Mouse (Mus musculus) brain, embryonic 14.5 days (tissue): ENCODE data around the gene Atg10. TPM values are rescaled to one million over a fixed set of nuclear protein-coding genes. Genes with fewer than 3 reads are reported as not detected.
"Not testable (repeated sequence)": the region's sequence is repeated elsewhere in the genome, so short reads cannot be mapped to it uniquely, and the experiment has no call there.

Source experiments
- DNase-seq: peaks from one replicate; pipeline ENCODE4 v3.0.0-alpha.2; 2011; ENCODE audit warnings: low read depth
- CTCF ChIP-seq: fragments of 200-500 bp; IDR thresholded peaks from 2 replicates; pipeline ENCODE4 v1.5.1; 2012; ENCODE audit warnings: inconsistent platforms, mild to moderate bottlenecking, moderate library complexity, borderline replicate concordance; ENCODE audit not compliant: insufficient read depth, insufficient read length; ENCODE audit errors: extremely low read depth
- POLR2A ChIP-seq: fragments of 200-500 bp; IDR thresholded peaks from 2 replicates; pipeline ENCODE4 v1.6.1; 2012; ENCODE audit warnings: mild to moderate bottlenecking, inconsistent platforms, borderline replicate concordance; ENCODE audit not compliant: poor library complexity, insufficient read depth, insufficient read length, severe bottlenecking; ENCODE audit errors: extremely low read depth
- polyA plus RNA-seq: library from polyadenylated mRNA; depleted of rRNA; stranded (reverse); fragments of >200 nt; gene quantifications from 2 replicates; pipeline ENCODE4 v1.2.3, GENCODE M21; 2012; rRNA removed

The Atg10 gene
- polyA plus RNA-seq, result 3.6 and 4.9 TPM in 2 replicates

- TF ChIP-seq POLR2A, result peak; percentile 82
- TF ChIP-seq CTCF, result no peak
- peak; percentile 96 for DNase-seq
These were observed at the start of gene Atg10 for GRCm38 (mm10) chr13:91223587-91224437. Gene Atg10 (minus strand): TSS chr13:91223968.

- TF ChIP-seq POLR2A (no peak), CTCF (no peak)
- no peak for DNase-seq
These were observed 28.6 kb upstream of the Atg10 start for GRCm38 (mm10) chr13:91252406-91252805.

GRCm38 (mm10) chr13:91251636-91252035 lies 27.9 kb upstream of the Atg10 start:
- no peak for TF ChIP-seq POLR2A
- no peak for TF ChIP-seq CTCF
- no peak for DNase-seq

- DNase-seq, result not testable (repeated sequence)
These were observed 26.3 kb upstream of the Atg10 start for GRCm38 (mm10) chr13:91250050-91250449.

- no peak for DNase-seq
- TF ChIP-seq POLR2A, result no peak
- no peak for TF ChIP-seq CTCF
These were observed 22.7 kb upstream of the Atg10 start for GRCm38 (mm10) chr13:91246472-91246871.

GRCm38 (mm10) chr13:91237976-91238375 lies 14.2 kb upstream of the Atg10 start:
- TF ChIP-seq CTCF (no peak), POLR2A (no peak)

GRCm38 (mm10) chr13:91236884-91237283 lies 13.1 kb upstream of the Atg10 start:
- TF ChIP-seq POLR2A, result no peak
- no peak for TF ChIP-seq CTCF
- DNase-seq, result no peak

More at GRCm38 (mm10) chr13:91237976-91238375, 14.2 kb upstream of the Atg10 start:
- DNase-seq, result no peak

DNA sequence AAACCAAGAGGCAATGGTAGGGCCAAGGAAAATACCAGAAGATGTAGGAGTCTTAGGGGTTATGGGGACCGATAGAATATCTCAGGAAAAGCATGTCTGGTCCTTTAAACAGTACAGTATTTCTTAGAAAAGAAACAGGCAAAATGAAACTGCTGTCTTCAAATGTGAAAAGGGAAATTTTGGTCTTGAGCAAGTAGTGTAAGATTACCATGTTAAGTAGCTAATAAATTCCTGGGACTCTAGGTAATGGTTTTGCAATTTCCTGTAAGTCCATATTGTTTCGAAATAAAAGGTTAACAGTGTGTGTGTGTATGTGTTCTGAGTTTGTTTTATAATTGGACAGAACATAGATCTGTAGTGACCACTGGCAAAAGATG lies 658 bp upstream of the Atg10 start:
- DNase-seq, result no peak
- TF ChIP-seq POLR2A, result no peak

DNA sequence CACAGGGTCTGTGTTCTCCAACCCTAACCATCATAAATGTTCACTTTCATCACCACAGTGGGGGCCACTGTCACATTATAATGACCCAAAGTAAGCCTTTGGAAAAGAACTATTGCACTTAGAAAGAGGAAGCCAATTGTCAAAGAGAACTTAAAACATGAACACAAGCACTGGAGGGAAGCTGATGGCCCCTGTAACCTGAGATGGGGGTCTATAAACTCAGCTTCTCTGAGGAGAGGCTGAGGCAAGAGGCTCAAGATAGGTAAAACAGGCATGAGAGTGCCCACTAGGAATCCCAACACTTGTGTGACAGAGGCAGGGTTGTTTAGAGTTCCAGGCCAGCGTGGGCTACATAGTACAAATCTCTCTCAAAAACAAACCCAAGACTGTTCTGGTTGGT lies 705 bp downstream of the Atg10 start:
- TF ChIP-seq CTCF (no peak), POLR2A (no peak)
- no peak for DNase-seq

GRCm38 (mm10) chr13:91221696-91222095 lies 2.1 kb downstream of the Atg10 start:
- TF ChIP-seq POLR2A, result no peak
- no peak for TF ChIP-seq CTCF
- no peak for DNase-seq

DNA sequence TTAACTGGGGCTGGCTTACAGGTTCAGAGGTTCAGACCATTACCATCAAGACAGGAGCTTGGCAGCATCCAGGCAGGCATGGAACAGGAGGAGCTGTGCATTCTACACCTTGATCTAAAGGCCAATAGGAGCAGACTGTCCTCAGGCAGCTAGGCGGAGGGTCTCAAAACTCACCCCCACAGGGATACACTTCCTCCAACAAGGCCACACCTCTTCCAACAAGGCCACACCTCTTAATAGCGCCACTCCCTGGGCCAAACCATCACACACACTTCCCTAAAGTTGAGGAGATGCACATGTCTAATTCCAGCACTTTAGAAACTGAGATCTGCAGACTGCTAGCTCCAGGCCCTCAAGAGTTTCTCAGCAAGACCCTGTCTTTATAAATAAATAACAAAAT lies 6.1 kb downstream of the Atg10 start:
- TF ChIP-seq POLR2A (no peak), CTCF (no peak)
- no peak for DNase-seq

DNA sequence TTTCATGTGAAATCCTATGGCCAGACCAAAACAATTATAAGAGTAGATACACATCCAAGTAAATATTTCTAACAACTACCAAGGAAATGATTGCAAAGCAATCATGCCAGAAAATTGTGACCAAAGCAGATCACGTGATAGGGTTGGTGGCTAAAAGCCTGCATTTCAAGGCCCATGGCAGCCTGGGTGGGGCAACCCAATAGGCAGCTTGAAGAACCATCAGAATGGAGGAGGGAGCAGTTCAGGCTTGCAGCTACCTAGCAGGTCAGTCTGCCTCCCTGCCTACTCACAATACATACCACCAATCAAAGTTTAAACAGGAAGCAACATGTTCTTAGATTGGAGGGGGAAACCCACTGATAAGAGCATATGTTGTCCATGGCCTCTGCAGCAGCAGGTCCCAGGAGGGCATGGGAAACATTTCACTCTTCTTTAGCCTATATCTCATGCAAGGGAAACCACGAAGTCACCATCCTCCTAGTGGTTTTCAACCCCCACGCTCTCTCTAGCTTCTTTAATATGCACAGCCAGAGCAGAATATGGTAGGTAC lies 7.0 kb downstream of the Atg10 start:
- TF ChIP-seq POLR2A (no peak), CTCF (no peak)
- DNase-seq, result no peak
